Mouse (Mus musculus) spleen, adult 2 months (tissue): ENCODE measurements around the gene Ano10.

Experiments used
- CTCF ChIP-seq: fragments of 200-500 bp; IDR thresholded peaks from 2 replicates; pipeline ENCODE4 v1.5.1; 2011; ENCODE audit warnings: mild to moderate bottlenecking, inconsistent platforms; ENCODE audit not compliant: insufficient read depth, insufficient read length, insufficient replicate concordance; ENCODE audit errors: extremely low read depth
- POLR2A ChIP-seq: fragments of 200-500 bp; IDR thresholded peaks from 2 replicates; pipeline ENCODE4 v1.6.1; 2011; ENCODE audit warnings: low read depth, low read length, inconsistent platforms

- TF ChIP-seq CTCF (peak; percentile 29; the same call in 1 of the 2 replicates), POLR2A (no peak)
Measured at GRCm38 (mm10) chr9:122188724-122189123, 105.5 kb downstream of the Ano10 start.
